Mouse (Mus musculus) layer of hippocampus, postnatal 25 days (tissue): ENCODE measurements around the gene Nubp2. TPM values are rescaled to one million over a fixed set of nuclear protein-coding genes. Genes with fewer than 3 reads are reported as not detected.

Source experiments
- total RNA-seq, 2 experiments: library from RNA; stranded (reverse); gene quantifications; 2 replicates each; pipeline ENCODE4 v1.2.3; 2021

Gene Nubp2
- total RNA-seq, 2 experiments from 2014 or later = 33.5 to 38.1 TPM

Other genes starting within 250 kb of the Nubp2 start
- gene Slc9a3r2, start 236.0 kb downstream of the Nubp2 start, total RNA-seq = 10 to 100 TPM; 45.1 to 50.0 TPM
- 1 to 10 TPM; 2.1 to 2.9 TPM for gene Npw, start 227.9 kb downstream of the Nubp2 start, total RNA-seq
- 10 to 100 TPM; 36.9 to 40.0 TPM for gene Zfp598, start 216.7 kb downstream of the Nubp2 start, total RNA-seq
- gene Syngr3, start 196.4 kb downstream of the Nubp2 start, total RNA-seq = 100 to 1,000 TPM; 160 to 178 TPM
- gene Gfer, start 190.2 kb downstream of the Nubp2 start, total RNA-seq = 10 to 100 TPM; 18.6 to 19.2 TPM
- gene Noxo1, start 190.1 kb downstream of the Nubp2 start, total RNA-seq = 1 to 10 TPM; 2.7 to 3.0 TPM
- gene Tbl3, start 178.7 kb downstream of the Nubp2 start, total RNA-seq = 10 to 100 TPM; 27.7 to 29.8 TPM
- gene Rnf151, start 168.3 kb downstream of the Nubp2 start, total RNA-seq = not detected
- 100 to 1,000 TPM; 352 to 392 TPM for gene Rps2, start 168.2 kb downstream of the Nubp2 start, total RNA-seq
- gene Ndufb10, start 161.9 kb downstream of the Nubp2 start, total RNA-seq = 100 to 1,000 TPM; 201 to 234 TPM
- gene Rpl3l, start 158.5 kb downstream of the Nubp2 start, total RNA-seq = under 1 TPM in 1 of 2 experiments, not detected in 1; 0.20 TPM
- 10 to 100 TPM; 40.5 to 46.2 TPM for gene Msrb1, start 149.7 kb downstream of the Nubp2 start, total RNA-seq
- under 1 TPM; 0.26 to 0.37 TPM for gene Hs3st6, start 133.4 kb downstream of the Nubp2 start, total RNA-seq
- gene Meiob, start 82.1 kb downstream of the Nubp2 start, total RNA-seq = not detected
- gene Hagh, start 46.2 kb downstream of the Nubp2 start, total RNA-seq = 100 to 1,000 TPM; 127 to 136 TPM
- gene Fahd1, start 36.0 kb downstream of the Nubp2 start, total RNA-seq = 10 to 100 TPM; 19.8 to 20.6 TPM
- gene Igfals, start 20.4 kb downstream of the Nubp2 start, total RNA-seq = not detected
- 10 to 100 TPM; 41.5 to 48.9 TPM for gene Spsb3, start 294 bp upstream of the Nubp2 start, total RNA-seq
- gene Eme2, start 8.7 kb upstream of the Nubp2 start, total RNA-seq = 10 to 100 TPM; 54.0 to 69.1 TPM
- gene Mrps34, start 8.8 kb upstream of the Nubp2 start, total RNA-seq = 10 to 100 TPM; 74.3 to 78.9 TPM
- gene Nme3, start 10.2 kb upstream of the Nubp2 start, total RNA-seq = 10 to 100 TPM; 54.8 to 61.5 TPM
- 100 to 1,000 TPM; 367 to 401 TPM for gene Mapk8ip3, start 50.6 kb upstream of the Nubp2 start, total RNA-seq
- gene Jpt2, start 74.3 kb upstream of the Nubp2 start, total RNA-seq = 1 to 10 TPM; 5.5 to 5.6 TPM
- 10 to 100 TPM; 23.6 to 27.5 TPM for gene Cramp1l, start 129.4 kb upstream of the Nubp2 start, total RNA-seq
- 10 to 100 TPM; 20.8 to 24.1 TPM for gene Ift140, start 129.7 kb upstream of the Nubp2 start, total RNA-seq
- gene Tmem204, start 197.2 kb upstream of the Nubp2 start, total RNA-seq = 1 to 10 TPM; 8.0 to 8.4 TPM
- 10 to 100 TPM; 29.3 to 43.2 TPM for gene Telo2, start 229.6 kb upstream of the Nubp2 start, total RNA-seq
- gene Ptx4, start 234.4 kb upstream of the Nubp2 start, total RNA-seq = 1 to 10 TPM; 2.5 to 2.9 TPM
- gene Clcn7, start 247.0 kb upstream of the Nubp2 start, total RNA-seq = 10 to 100 TPM; 49.6 to 54.2 TPM